Mouse (Mus musculus) megakaryocyte, embryonic 14.5 days (primary cell): ENCODE results near the gene Spag4.

Experiments used
- FLI1 ChIP-seq: IDR thresholded peaks from 2 replicates; pipeline ENCODE4 v1.6.1; 2012; ENCODE audit warnings: low read length, inconsistent platforms, mixed read lengths
- GATA1 ChIP-seq: IDR thresholded peaks from 3 replicates; pipeline ENCODE4 v1.6.1; 2012; ENCODE audit warnings: mixed read lengths, low read length, inconsistent platforms, borderline replicate concordance

- TF ChIP-seq GATA1 (no peak), FLI1 (no peak)
Measured at GRCm38 (mm10) chr2:156067916-156068315, 2.9 kb downstream of the Spag4 start.
